Mouse (Mus musculus) heart, embryonic 16.5 days (tissue): ENCODE measurements around the gene Txn1. TPM values are rescaled to one million over a fixed set of nuclear protein-coding genes. Genes with fewer than 3 reads are reported as not detected.

ENCODE experiments used
- ATAC-seq: fragments of 200-750 bp; cut with Nextera tagmentation; replicated peaks from 2 replicates; pipeline ENCODE4 v1.8.0; 2017; ENCODE audit warnings: moderate number of reproducible peaks; ENCODE audit not compliant: insufficient read depth, low FRiP score; ENCODE audit errors: extremely low read depth
- H3K27ac ChIP-seq: fragments of 300-500 bp; sonication (generic); 2 replicates; pipeline ENCODE4 v1.5.1; 2014; ENCODE audit warnings: mild to moderate bottlenecking, low read length, control low read depth, moderate library complexity
- H3K27me3 ChIP-seq: fragments of 300-500 bp; sonication (generic); 2 replicates; pipeline ENCODE4 v1.6.1; 2014; ENCODE audit warnings: low read length, mixed read lengths; ENCODE audit not compliant: control insufficient read depth, insufficient read depth
- H3K36me3 ChIP-seq: fragments of 300-500 bp; sonication (generic); 2 replicates; pipeline ENCODE4 v1.6.1; 2014; ENCODE audit not compliant: control insufficient read depth, insufficient read depth
- H3K4me1 ChIP-seq: fragments of 300-500 bp; sonication (generic); 2 replicates; pipeline ENCODE4 v1.6.1; 2014; ENCODE audit warnings: low read length, mixed read lengths; ENCODE audit not compliant: control insufficient read depth, insufficient read depth
- H3K4me2 ChIP-seq: fragments of 300-500 bp; sonication (generic); 2 replicates; pipeline ENCODE4 v1.6.1; 2014; ENCODE audit warnings: low read depth, mild to moderate bottlenecking, control low read depth, low read length
- H3K4me3 ChIP-seq: fragments of 300-500 bp; sonication (generic); 2 replicates; pipeline ENCODE4 v1.5.1; 2014; ENCODE audit warnings: mild to moderate bottlenecking, control low read depth, low read length
- H3K9ac ChIP-seq: fragments of 300-500 bp; sonication (generic); 2 replicates; pipeline ENCODE4 v1.6.1; 2014; ENCODE audit warnings: low read length, control low read depth
- H3K9me3 ChIP-seq: fragments of 300-500 bp; sonication (generic); replicated peaks from 2 replicates; pipeline ENCODE4 v1.6.1; 2016; ENCODE audit warnings: low read length; ENCODE audit not compliant: control insufficient read depth
- WGBS: fragments of 180-500 bp; shearing (Covaris S2); extraction: QIAGEN DNeasy Blood & Tissue Kit; methylation state at CpG from one replicate; pipeline ENCODE4 v1.1.7; 2014; 5-methylcytosine and 5-hydroxymethylcytosine counted together
- polyA plus RNA-seq: library from polyadenylated mRNA; unstranded; fragments of >200 nt; fragmentation: Nextera tagmentation; extraction: Ambion mirVana; gene quantifications from 2 replicates; pipeline ENCODE4 v1.2.1, GENCODE M21; 2015

Txn1 gene
- polyA plus RNA-seq, 1 experiment from 2014 or later, result 304 TPM

DNA sequence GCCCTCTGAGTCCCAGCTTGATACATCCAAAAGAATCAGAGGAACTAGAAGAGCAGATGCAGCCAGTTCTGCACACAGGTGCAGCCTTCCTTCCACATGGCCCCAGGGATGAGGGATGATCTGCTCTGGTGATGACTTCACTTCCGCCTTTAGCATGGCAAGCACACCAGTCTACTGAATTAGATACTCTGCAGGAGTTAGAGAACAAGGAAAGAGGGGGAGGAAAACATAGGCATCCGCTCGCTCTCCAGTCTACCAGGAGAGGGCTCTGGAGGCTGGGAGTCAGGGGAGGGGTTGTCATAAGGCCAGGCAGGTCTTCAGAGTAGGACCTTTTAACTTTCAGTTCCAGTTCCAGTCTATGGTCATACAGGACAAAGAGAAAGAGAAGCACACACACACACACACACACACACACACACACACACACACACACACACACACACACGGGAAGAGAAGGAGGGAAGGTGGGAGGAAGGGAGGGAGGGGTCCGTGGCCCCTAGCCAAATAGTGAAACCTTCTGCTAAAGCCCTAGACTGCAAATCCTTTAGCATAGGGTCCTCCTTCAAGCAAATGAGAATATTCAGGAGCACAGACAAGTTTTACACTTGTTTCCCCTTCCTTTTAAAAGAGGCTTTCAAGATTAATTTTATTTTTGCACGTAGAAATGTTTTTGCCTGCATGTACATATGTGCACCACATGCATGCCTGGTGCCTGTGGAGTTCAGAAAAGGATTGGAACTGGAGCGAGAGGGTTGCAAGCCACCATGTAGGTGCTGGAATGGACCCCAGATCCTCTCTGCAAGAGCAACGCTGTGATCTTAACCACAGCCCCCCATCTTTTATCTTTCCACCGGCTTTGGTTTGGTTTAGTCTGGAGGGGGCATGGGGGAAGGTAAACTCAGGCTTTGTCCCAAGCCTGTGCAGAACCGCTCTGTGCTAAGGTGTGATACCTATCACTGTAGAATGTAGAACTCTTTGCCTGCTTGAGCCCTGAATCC is 41.7 kb downstream of the Txn1 start:
- H3K4me3 ChIP-seq, result no peak overlapping the region
- H3K9me3 ChIP-seq, result 0 out of 2 replicates have a peak, but pooled peaks cover 3% of the 10 kb centered on the region
- peaks cover 11% of the 10 kb centered on the region for H3K4me1 ChIP-seq
- H3K27ac ChIP-seq, result no peak overlapping the region
- WGBS, result 72% methylated on average over 9 of the region's 10 CpGs
- no peaks in the 10 kb centered on the region for H3K36me3 ChIP-seq
- no peak overlapping the region for H3K4me2 ChIP-seq
- H3K9ac ChIP-seq, result no peak overlapping the region
- H3K27me3 ChIP-seq, result no peaks in the 10 kb centered on the region
- ATAC-seq, result no peak

- no peak overlapping the region for H3K27ac ChIP-seq
- H3K27me3 ChIP-seq, result no peaks in the 10 kb centered on the region
- H3K9ac ChIP-seq, result no peak overlapping the region
- H3K9me3 ChIP-seq, result 0 out of 2 replicates have a peak, but pooled peaks cover 3% of the 10 kb centered on the region
- no peaks in the 10 kb centered on the region for H3K36me3 ChIP-seq
- no peak for ATAC-seq
- peaks cover 11% of the 10 kb centered on the region for H3K4me1 ChIP-seq
- no peak overlapping the region for H3K4me3 ChIP-seq
- H3K4me2 ChIP-seq, result no peak overlapping the region
Observed at GRCm38 (mm10) chr4:57913021-57913420, 43.2 kb downstream of the Txn1 start.

GRCm38 (mm10) chr4:57908860-57909259 is 47.4 kb downstream of the Txn1 start:
- Histone ChIP-seq H3K27ac (no peak overlapping the region), H3K9me3 (0 out of 2 replicates have a peak, but pooled peaks cover 3% of the 10 kb centered on the region), H3K4me2 (no peak overlapping the region), H3K4me3 (no peak overlapping the region), H3K27me3 (no peaks in the 10 kb centered on the region), H3K36me3 (no peaks in the 10 kb centered on the region), H3K4me1 (peaks cover 2% of the 10 kb centered on the region; the same call in 1 of the 2 replicates), H3K9ac (no peak overlapping the region)
- 46% methylated on average over 6 of the region's 6 CpGs for WGBS
- ATAC-seq, result no peak

- Histone ChIP-seq H3K4me2 (no peak overlapping the region), H3K36me3 (no peaks in the 10 kb centered on the region), H3K9me3 (no peaks in the 10 kb centered on the region), H3K27me3 (no peaks in the 10 kb centered on the region), H3K27ac (no peak overlapping the region), H3K9ac (no peak overlapping the region), H3K4me3 (no peak overlapping the region), H3K4me1 (peaks cover 2% of the 10 kb centered on the region; the same call in 1 of the 2 replicates)
- ATAC-seq, result no peak
- 48% methylated on average over 2 of the region's 2 CpGs for WGBS
Observed at GRCm38 (mm10) chr4:57906708-57907107, 49.5 kb downstream of the Txn1 start.

- Histone ChIP-seq H3K4me1 (peaks cover 2% of the 10 kb centered on the region; the same call in 1 of the 2 replicates), H3K9ac (no peak overlapping the region), H3K27me3 (no peaks in the 10 kb centered on the region), H3K4me3 (no peak overlapping the region), H3K4me2 (no peak overlapping the region), H3K9me3 (no peaks in the 10 kb centered on the region), H3K27ac (no peak overlapping the region), H3K36me3 (no peaks in the 10 kb centered on the region)
- 30% methylated on average over 9 of the region's 9 CpGs for WGBS
- no peak for ATAC-seq
Observed at GRCm38 (mm10) chr4:57904638-57905037, 51.6 kb downstream of the Txn1 start.

- Histone ChIP-seq H3K27ac (no peak overlapping the region), H3K36me3 (no peaks in the 10 kb centered on the region), H3K4me3 (no peak overlapping the region), H3K4me1 (peaks cover 2% of the 10 kb centered on the region; the same call in 1 of the 2 replicates), H3K27me3 (no peaks in the 10 kb centered on the region), H3K9me3 (no peaks in the 10 kb centered on the region), H3K9ac (no peak overlapping the region), H3K4me2 (no peak overlapping the region)
- ATAC-seq, result 0 out of 2 replicates have a peak, but pooled peaks have one; percentile 34
- 6% methylated on average over 5 of the region's 5 CpGs for WGBS
Observed at GRCm38 (mm10) chr4:57904211-57904610, 52.0 kb downstream of the Txn1 start.

DNA sequence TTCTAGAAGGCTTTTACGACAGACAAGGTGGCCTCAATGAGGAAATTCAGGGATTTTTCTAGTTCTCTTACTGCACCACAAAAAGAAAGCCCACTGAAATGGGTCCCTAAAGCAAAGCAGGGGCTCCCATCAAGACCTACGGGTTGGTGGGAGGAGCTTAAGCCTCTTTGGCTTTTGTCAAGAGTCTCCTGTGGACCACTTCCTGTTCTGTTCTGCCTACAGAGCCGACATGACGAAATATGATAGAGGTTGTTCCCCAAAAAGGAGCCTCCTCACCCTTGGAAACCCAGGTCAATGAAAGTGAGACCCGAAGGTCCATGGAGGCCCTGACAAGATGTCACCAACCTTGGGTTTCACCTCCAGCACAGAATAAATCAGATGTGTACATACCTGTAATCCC is 53.6 kb downstream of the Txn1 start:
- peaks cover 5% of the 10 kb centered on the region for H3K36me3 ChIP-seq
- 75% methylated on average over 5 of the region's 5 CpGs for WGBS
- no peak overlapping the region for H3K4me2 ChIP-seq
- H3K4me3 ChIP-seq, result no peak overlapping the region
- H3K9me3 ChIP-seq, result no peaks in the 10 kb centered on the region
- H3K27me3 ChIP-seq, result no peaks in the 10 kb centered on the region
- H3K9ac ChIP-seq, result no peak overlapping the region
- ATAC-seq, result no peak
- no peak overlapping the region for H3K27ac ChIP-seq
- H3K4me1 ChIP-seq, result peaks cover 2% of the 10 kb centered on the region; the same call in 1 of the 2 replicates

GRCm38 (mm10) chr4:57901210-57901609 is 55.0 kb downstream of the Txn1 start:
- H3K27ac ChIP-seq, result no peak overlapping the region
- H3K9me3 ChIP-seq, result no peaks in the 10 kb centered on the region
- no peak for ATAC-seq
- H3K4me1 ChIP-seq, result peaks cover 2% of the 10 kb centered on the region; the same call in 1 of the 2 replicates
- H3K27me3 ChIP-seq, result no peaks in the 10 kb centered on the region
- H3K9ac ChIP-seq, result no peak overlapping the region
- H3K4me3 ChIP-seq, result no peak overlapping the region
- H3K4me2 ChIP-seq, result no peak overlapping the region
- H3K36me3 ChIP-seq, result peaks cover 8% of the 10 kb centered on the region
- WGBS, result 13% methylated on average over 4 of the region's 4 CpGs

- no peak for ATAC-seq
- no peak overlapping the region for H3K27ac ChIP-seq
- H3K36me3 ChIP-seq, result peaks cover 16% of the 10 kb centered on the region
- no peak overlapping the region for H3K4me3 ChIP-seq
- 87% methylated on average over 3 of the region's 3 CpGs for WGBS
- H3K4me1 ChIP-seq, result 0 out of 2 replicates have a peak, but pooled peaks cover 2% of the 10 kb centered on the region
- H3K9ac ChIP-seq, result no peak overlapping the region
- no peaks in the 10 kb centered on the region for H3K9me3 ChIP-seq
- no peaks in the 10 kb centered on the region for H3K27me3 ChIP-seq
- H3K4me2 ChIP-seq, result no peak overlapping the region
Observed at GRCm38 (mm10) chr4:57896631-57897030, 59.6 kb downstream of the Txn1 start.
